Mouse (Mus musculus) hindbrain, embryonic 16.5 days (tissue): ENCODE data around the gene Atg4c. TPM values are rescaled to one million over a fixed set of nuclear protein-coding genes. Genes with fewer than 3 reads are reported as not detected.

ENCODE experiments used
- polyA plus RNA-seq: library from polyadenylated mRNA; unstranded; fragments of >200 nt; fragmentation: Nextera tagmentation; extraction: Ambion mirVana; gene quantifications from 2 replicates; pipeline ENCODE4 v1.2.1, GENCODE M21; 2015

Gene Atg4c
- polyA plus RNA-seq, 1 experiment from 2014 or later: 20.7 TPM

Other genes starting within 250 kb of the Atg4c start
- gene Angptl3, start 163.0 kb upstream of the Atg4c start, polyA plus RNA-seq: 0.95 and 1.1 TPM in 2 replicates
- gene Dock7, start 73.0 kb upstream of the Atg4c start, polyA plus RNA-seq: 40.8 and 53.3 TPM in 2 replicates
- gene Gm12689, start 102.0 kb downstream of the Atg4c start, polyA plus RNA-seq: 0.15 and 0.40 TPM in 2 replicates